15 mouse cellular contexts compared by ENCODE assay signal in the genomic region with DNA sequence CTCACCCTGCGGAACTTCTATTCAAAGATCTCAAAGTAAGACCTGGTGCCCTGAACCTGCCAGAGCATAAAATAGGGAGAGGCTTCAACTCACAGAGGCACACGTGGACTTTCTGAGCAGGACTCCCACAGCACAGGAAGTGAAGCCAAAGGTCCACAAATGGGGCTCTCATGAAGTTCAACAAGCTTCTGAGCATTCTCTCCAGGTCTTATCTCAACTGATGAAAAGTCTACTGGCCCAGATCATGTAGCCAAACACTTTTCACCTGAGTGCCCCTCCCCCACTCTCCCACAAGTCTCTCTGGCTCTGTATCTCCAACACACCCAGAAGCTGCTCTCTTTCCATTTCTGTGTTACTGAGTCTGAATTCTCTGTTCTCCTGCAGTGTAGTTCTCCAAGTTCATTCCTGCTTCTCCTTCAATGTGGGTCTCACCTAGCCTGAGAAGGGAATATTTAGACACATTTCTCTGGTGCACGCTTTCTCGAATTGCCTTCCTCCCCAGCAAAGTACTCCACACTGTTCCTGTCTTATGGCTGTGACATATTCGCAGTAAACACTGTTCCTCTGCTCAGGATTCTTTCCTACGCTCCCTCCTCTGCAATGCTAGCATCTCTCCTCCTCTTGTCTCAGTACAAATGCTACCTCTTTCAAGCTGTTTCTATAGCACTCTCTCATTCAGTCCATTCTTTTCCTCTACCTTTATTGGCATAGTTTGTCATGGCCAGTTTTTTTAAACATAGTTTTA.
DNase-seq lines count a peak whose midpoint lies in the region; ATAC-seq and TF ChIP-seq lines count a peak whose summit lies in the region.
"Had no signal": no experiment of that assay in that cellular context is flagged by ENCODE, and none has a peak within 500 bp of the region (broad histone marks: within the 10 kb centered on the region; RNA-seq: fewer than 3 reads in every experiment).

No protein-coding gene starts in this region.

- no peak for TF ChIP-seq POLR2A in kidney, adult 2 months (IDR thresholded peaks at IDR 0.05; ENCODE audit: low read depth, low read length)

- ATAC-seq in lung, embryonic 15.5 days (ENCODE audit: borderline replicate concordance, extremely low read depth, low FRiP score, low TSS enrichment) = no peak
- no peak for ATAC-seq in hindbrain, embryonic 12.5 days (ENCODE audit: low FRiP score)
- ATAC-seq: forebrain, embryonic 15.5 days had no signal

- H3K4me1 ChIP-seq in lung, embryonic 15.5 days = peaks cover 9% of the 10 kb centered on the region
- no peaks in the 10 kb centered on the region for H3K4me1 ChIP-seq in hindbrain, embryonic 12.5 days
- H3K4me1 ChIP-seq in kidney, adult 2 months (ENCODE audit: control insufficient read depth, insufficient read depth, low read length) = no peaks in the 10 kb centered on the region
- H3K4me1 ChIP-seq: embryonic facial prominence, embryonic 12.5 days; forebrain, embryonic 15.5 days had no signal

- H3K4me3 ChIP-seq in lung, embryonic 15.5 days = no peak overlapping the region
- H3K4me3 ChIP-seq in hindbrain, embryonic 12.5 days = no peak overlapping the region
- no peak overlapping the region for H3K4me3 ChIP-seq in kidney, adult 2 months (ENCODE audit: insufficient read depth, low read depth, low read length)
- H3K4me3 ChIP-seq: embryonic facial prominence, embryonic 12.5 days; forebrain, embryonic 15.5 days; heart, embryonic 12.5 days had no signal

- no peak for TF ChIP-seq CTCF in kidney, adult 2 months (conservative IDR thresholded peaks at IDR 0.05; ENCODE audit: insufficient read depth, insufficient read length, low read depth, low read length)

- 0 out of 2 replicates have a peak overlapping the region, but pooled peaks have one; percentile 20 for H3K27ac ChIP-seq in lung, embryonic 15.5 days
- H3K27ac ChIP-seq in hindbrain, embryonic 12.5 days = no peak overlapping the region
- no peak overlapping the region for H3K27ac ChIP-seq in kidney, adult 2 months (ENCODE audit: insufficient read depth, low read depth, low read length)
- H3K27ac ChIP-seq: embryonic facial prominence, embryonic 12.5 days; forebrain, embryonic 15.5 days had no signal

- DNase-seq in heart, adult 11 months = peak; percentile 44
- DNase-seq in heart, postnatal 4 days = no peak
- DNase-seq in lung, postnatal 25 days (ENCODE audit: low spot score) = peak; percentile 28
- no peak for DNase-seq in left cerebral cortex, postnatal 10 days (ENCODE audit: extremely low spot score in 1 of 2, low spot score in 2 of 2)
- no peak for DNase-seq in kidney, adult 2 months
- DNase-seq: adrenal gland, postnatal 10 days; cerebellum, adult 11-12 months; cerebellum, adult 9-10 months; cerebellum, postnatal 25 days; gastrocnemius, postnatal 14 days had no signal

- H3K36me3 ChIP-seq in lung, embryonic 15.5 days = no peaks in the 10 kb centered on the region
- no peaks in the 10 kb centered on the region for H3K36me3 ChIP-seq in hindbrain, embryonic 12.5 days
- H3K36me3 ChIP-seq in kidney, adult 2 months (ENCODE audit: control insufficient read depth, insufficient read depth, low read length) = no peaks in the 10 kb centered on the region
- H3K36me3 ChIP-seq: embryonic facial prominence, embryonic 12.5 days; forebrain, embryonic 15.5 days; heart, embryonic 12.5 days had no signal

- no peaks in the 10 kb centered on the region for H3K9me3 ChIP-seq in lung, embryonic 15.5 days
- H3K9me3 ChIP-seq in hindbrain, embryonic 12.5 days (replicated peaks) = no peaks in the 10 kb centered on the region; the same call in 1 of the 2 replicates
- H3K9me3 ChIP-seq: forebrain, embryonic 15.5 days had no signal

- intact Hi-C loops in left cerebral cortex, postnatal 10 days (cut with DNase I) = no loop called here

- H3K4me2 ChIP-seq in lung, embryonic 15.5 days = no peak overlapping the region
- H3K4me2 ChIP-seq in hindbrain, embryonic 12.5 days (replicated peaks) = no peak overlapping the region
- H3K4me2 ChIP-seq: embryonic facial prominence, embryonic 12.5 days; forebrain, embryonic 15.5 days; heart, embryonic 12.5 days had no signal

- no peaks in the 10 kb centered on the region for H3K27me3 ChIP-seq in lung, embryonic 15.5 days
- H3K27me3 ChIP-seq in hindbrain, embryonic 12.5 days = no peaks in the 10 kb centered on the region
- no peaks in the 10 kb centered on the region for H3K27me3 ChIP-seq in kidney, adult 2 months (replicated peaks; ENCODE audit: control insufficient read depth, insufficient read depth, low read length)
- H3K27me3 ChIP-seq: embryonic facial prominence, embryonic 12.5 days; forebrain, embryonic 15.5 days; heart, embryonic 12.5 days had no signal

- no peak overlapping the region for H3K9ac ChIP-seq in lung, embryonic 15.5 days
- no peak overlapping the region for H3K9ac ChIP-seq in hindbrain, embryonic 12.5 days
- H3K9ac ChIP-seq: embryonic facial prominence, embryonic 12.5 days; forebrain, embryonic 15.5 days; heart, embryonic 12.5 days had no signal

- 55% methylated on average over 6 of the region's 6 CpGs for WGBS in lung, embryonic 15.5 days
- WGBS in hindbrain, embryonic 12.5 days = 86% methylated on average over 6 of the region's 6 CpGs
- WGBS in kidney, adult 2 months = 84% methylated on average over 6 of the region's 6 CpGs

Comparison
In these comparisons a context has a peak if more than half of its experiments do, and no peak if none do; other contexts are left out.
1. DNase-seq: peak in heart, adult 11 months (single experiment) and lung, postnatal 25 days (single experiment); none in heart, postnatal 4 days (single experiment), left cerebral cortex, postnatal 10 days (0 of 2) and kidney, adult 2 months (single experiment).